Mouse (Mus musculus): ENCODE data around the gene Pde8b.
"Not testable (repeated sequence)": the region's sequence is repeated elsewhere in the genome, so short reads cannot be mapped to it uniquely, and the experiment has no call there.

GRCm38 (mm10) chr13:95215661-95216170, 34.4 kb downstream of the Pde8b start:
- TF ChIP-seq POLR2A (IDR thresholded peaks at IDR 0.05; ENCODE audit: control insufficient read depth, extremely low read depth, insufficient read depth, low read length, poor library complexity); CTCF (IDR thresholded peaks at IDR 0.05; ENCODE audit: borderline replicate concordance, control insufficient read depth, extremely low read depth, insufficient read depth, low read length, poor library complexity): not testable (repeated sequence)
